Mouse (Mus musculus) neutrophil, adult 5-6 weeks (primary cell): ENCODE data around the gene Rai1. TPM values are rescaled to one million over a fixed set of nuclear protein-coding genes. Genes with fewer than 3 reads are reported as not detected.

Source experiments
- ATAC-seq: fragments of 151-379, 151-347 bp; 2 replicates; pipeline ENCODE4 v1.8.0; 2017; ENCODE audit warnings: mild to moderate bottlenecking, moderate TSS enrichment; ENCODE audit not compliant: insufficient number of reproducible peaks, poor library complexity, low FRiP score, severe bottlenecking; ENCODE audit errors: extremely low read depth
- total RNA-seq: library from RNA; stranded (forward); fragments of 200-1000 nt; gene quantifications from 2 replicates; pipeline ENCODE4 v1.2.3, GENCODE M21; 2017

Gene Rai1
- total RNA-seq, 1 experiment from 2014 or later = 14.9 TPM

- no peak for ATAC-seq
These were observed 10.9 kb downstream of the Rai1 start for GRCm38 (mm10) chr11:60115638-60116276.

- ATAC-seq = no peak
These were observed 15.9 kb downstream of the Rai1 start for GRCm38 (mm10) chr11:60120586-60121262.

- no peak for ATAC-seq
These were observed 17.8 kb downstream of the Rai1 start for GRCm38 (mm10) chr11:60122611-60123010.

GRCm38 (mm10) chr11:60127048-60127447 lies 22.2 kb downstream of the Rai1 start:
- no peak for ATAC-seq

- no peak for ATAC-seq
These were observed 23.2 kb downstream of the Rai1 start for GRCm38 (mm10) chr11:60127863-60128512.

DNA sequence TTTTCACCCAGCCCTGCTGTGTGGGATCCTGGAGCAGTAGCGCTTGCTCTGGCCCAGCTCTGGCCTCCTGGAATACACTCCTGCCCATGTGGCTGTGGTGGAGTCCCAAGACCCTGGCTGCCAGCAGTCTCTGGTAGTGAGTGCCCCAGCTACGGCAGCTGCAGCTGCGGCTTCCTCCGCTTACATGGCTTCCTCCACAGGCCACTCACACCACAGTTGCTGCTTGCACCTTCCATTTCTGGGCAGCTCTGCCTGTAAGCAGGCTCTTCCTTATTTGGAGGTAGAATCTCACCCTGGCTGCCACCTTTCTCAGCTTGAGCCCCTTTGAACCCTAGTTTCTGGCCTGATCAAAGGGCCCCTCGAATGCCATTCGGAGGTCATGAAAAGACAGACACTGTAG lies 25.7 kb downstream of the Rai1 start:
- no peak for ATAC-seq

- ATAC-seq = no peak
These were observed 27.2 kb downstream of the Rai1 start for GRCm38 (mm10) chr11:60132061-60132460.

DNA sequence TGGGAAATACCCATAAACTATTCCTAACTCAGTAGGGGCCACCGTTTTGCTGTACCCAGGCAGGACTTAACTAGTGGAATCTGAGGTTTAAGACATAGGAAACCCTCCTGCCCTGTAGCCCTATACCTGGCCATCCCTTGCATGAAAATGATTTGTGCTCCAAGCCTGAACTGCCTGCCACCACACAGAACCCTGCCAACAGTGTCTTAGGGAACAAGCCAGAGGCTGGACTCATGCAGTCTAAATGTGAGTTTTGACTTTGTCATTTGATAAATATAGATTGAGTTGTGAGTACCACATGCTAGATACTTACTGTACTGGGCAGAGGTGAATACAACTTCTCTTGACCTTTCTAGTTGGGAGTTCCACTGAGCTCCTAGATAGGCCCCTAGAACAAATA lies 31.7 kb downstream of the Rai1 start:
- ATAC-seq = no peak

DNA sequence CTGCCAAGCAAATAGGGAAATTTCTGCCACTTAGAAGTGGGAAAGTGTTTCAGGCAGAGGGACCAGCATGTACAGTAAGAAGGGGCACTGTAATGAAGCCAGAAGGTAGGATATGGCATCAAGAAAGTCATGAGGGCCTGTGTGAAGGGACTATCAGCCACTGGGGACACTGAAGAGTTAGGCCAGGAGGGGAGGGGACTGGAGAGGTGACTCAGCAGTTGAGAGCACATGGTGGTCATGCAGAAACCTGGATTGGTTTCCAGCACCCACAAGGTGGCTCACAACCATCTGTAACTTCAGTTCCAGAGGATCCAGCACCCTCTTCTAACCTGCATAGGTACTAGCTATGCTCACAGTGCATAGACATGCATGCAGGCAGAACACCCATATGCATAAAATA lies 32.4 kb downstream of the Rai1 start:
- ATAC-seq = no peak

- no peak for ATAC-seq
These were observed 34.4 kb downstream of the Rai1 start for GRCm38 (mm10) chr11:60139141-60139733.

GRCm38 (mm10) chr11:60139734-60140371 lies 35.0 kb downstream of the Rai1 start:
- no peak for ATAC-seq

DNA sequence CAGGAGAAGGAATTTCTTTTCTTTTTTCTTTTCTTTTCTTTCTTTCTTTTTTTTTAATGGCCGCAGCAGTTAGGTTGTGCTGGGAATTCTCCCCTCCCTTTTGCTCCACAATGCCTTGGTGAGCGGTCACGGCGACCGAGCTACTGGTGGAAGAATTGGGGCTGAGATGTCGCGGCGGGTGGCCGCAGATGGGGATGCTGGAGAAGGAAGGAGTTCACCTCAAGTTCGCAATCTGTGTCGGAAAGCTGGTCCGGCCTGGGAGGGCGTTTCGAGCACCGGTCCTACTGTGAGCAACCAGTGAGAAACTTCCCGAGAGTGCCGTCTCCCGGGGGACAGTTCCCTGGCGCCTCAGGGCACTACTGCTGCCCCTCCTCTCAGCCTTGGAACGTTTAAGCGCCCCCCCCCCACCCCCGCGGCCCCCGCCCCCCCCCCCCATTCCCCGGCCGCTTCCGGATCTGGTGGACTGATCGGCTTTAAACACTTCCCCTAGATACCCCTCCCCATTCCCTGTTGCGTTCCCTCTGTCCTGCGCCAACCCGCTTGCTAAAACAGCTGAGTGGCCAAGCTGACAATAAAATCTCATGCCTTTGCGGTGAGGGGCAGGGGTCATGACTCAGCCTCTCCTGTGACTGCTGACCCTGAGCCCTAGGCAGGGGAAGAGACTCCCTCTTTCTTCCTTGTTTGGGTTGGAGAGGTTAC lies 35.9 kb downstream of the Rai1 start:
- no peak for ATAC-seq

GRCm38 (mm10) chr11:60141285-60141608 lies 36.4 kb downstream of the Rai1 start:
- no peak for ATAC-seq

- ATAC-seq = no peak
These were observed 38.3 kb downstream of the Rai1 start for GRCm38 (mm10) chr11:60143086-60143485.

GRCm38 (mm10) chr11:60146170-60146569 lies 41.4 kb downstream of the Rai1 start:
- ATAC-seq = no peak

DNA sequence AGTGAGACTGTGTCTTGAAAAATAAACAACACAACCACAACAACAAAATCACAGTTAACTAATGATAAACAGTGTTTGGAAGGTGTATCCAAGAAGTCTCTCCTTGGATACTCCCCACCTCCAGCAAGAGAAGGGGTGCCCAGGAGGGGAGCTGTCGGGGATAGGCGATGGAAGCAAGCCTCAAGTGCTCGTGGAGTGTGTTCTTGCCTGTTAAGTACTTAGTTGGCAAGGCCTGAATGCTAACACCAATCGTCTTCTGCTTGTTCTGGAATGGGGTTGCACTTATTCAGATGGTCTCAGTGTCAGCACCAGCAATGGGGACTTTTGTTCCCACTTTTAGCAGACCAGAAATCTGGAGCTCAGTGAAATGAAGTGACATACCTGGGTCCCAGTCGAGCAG lies 43.8 kb downstream of the Rai1 start:
- ATAC-seq = no peak

DNA sequence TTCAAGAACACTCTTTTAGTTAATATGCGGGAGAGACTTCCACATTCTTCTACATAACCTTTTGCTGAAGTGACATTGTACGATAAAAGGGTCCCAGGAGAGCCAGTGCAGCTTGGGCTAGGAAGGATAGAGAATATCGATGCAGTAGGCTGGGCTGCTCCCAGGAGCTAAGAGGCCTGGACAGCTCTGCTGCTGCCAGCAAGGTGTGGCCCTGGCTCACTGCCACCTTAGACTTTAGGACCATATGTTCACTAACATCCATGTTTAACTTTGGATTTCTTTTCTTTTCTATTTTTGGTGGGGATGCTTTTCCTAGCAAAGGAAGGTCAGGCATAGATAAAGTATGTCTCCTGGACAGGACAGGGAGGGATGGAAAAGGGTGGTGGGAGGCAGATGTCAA lies 44.3 kb downstream of the Rai1 start:
- no peak for ATAC-seq

- ATAC-seq = no peak
These were observed 45.9 kb downstream of the Rai1 start for GRCm38 (mm10) chr11:60150677-60151076.

DNA sequence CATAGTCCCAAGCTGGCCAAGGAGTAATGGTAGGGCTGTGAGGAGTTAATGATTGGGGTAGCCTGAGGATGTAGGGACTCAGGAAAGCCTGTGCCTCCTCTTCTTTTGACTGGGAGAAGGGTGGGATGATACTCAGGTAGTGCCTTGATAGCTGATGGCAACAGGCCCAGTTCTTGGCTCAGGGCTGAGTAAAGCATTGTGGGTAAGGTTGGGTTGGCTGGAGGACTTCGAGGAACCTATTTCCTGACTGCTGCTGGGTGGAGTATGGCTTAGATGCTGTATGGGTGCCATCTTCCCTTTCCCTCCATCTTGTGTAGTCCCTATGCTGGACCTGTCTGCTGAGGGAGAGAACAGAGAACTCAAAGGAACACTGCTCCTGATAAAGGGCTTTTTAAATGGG lies 47.5 kb downstream of the Rai1 start:
- ATAC-seq = no peak
